Comparison of ENCODE assay signal across 8 mouse cellular contexts in genomic region chr7:132253513-132253912, GRCm38 (mm10).
DNase-seq lines count a peak whose midpoint lies in the region.
"Had no signal": no experiment of that assay in that cellular context is flagged by ENCODE, and none has a peak within 500 bp of the region (broad histone marks: within the 10 kb centered on the region; RNA-seq: fewer than 3 reads in every experiment).

No protein-coding gene starts in this region.

- DNase-seq in cerebellum, adult 11-12 months = peak; percentile 85
- peak; percentile 84 to 87 for DNase-seq in cerebellum, postnatal 10 days
- DNase-seq in layer of hippocampus, adult 11-12 months (ENCODE audit: low spot score) = peak; percentile 80
- DNase-seq in left cerebral cortex, postnatal 4 days = peak; percentile 55
- DNase-seq in kidney, postnatal 36 days = no peak
- no peak for DNase-seq in thymus, postnatal 10 days (ENCODE audit: low spot score in 2 of 2)
- no peak for DNase-seq in urinary bladder, postnatal 14 days (ENCODE audit: low spot score)
- DNase-seq: gastrocnemius, postnatal 36 days had no signal

- intact Hi-C loops in left cerebral cortex, postnatal 4 days (cut with DNase I) = no loop called here

Comparison
In these comparisons a context has a peak if more than half of its experiments do, and no peak if none do; other contexts are left out.
1. DNase-seq: peak in cerebellum, adult 11-12 months (single experiment), cerebellum, postnatal 10 days (2 of 2), layer of hippocampus, adult 11-12 months (single experiment) and left cerebral cortex, postnatal 4 days (single experiment); none in kidney, postnatal 36 days (0 of 2), thymus, postnatal 10 days (0 of 2) and urinary bladder, postnatal 14 days (single experiment).